Mouse (Mus musculus) liver, embryonic 11.5 days (tissue): ENCODE data around the gene Lrrc75b. TPM values are rescaled to one million over a fixed set of nuclear protein-coding genes. Genes with fewer than 3 reads are reported as not detected.
A peak's percentile ranks its signal among the peaks of the same experiment; 100 is the strongest.

Experiments
- ATAC-seq: fragments of 200-750 bp; cut with Nextera tagmentation; replicated peaks from 2 replicates; pipeline ENCODE4 v1.8.0; 2017; ENCODE audit warnings: moderate number of reproducible peaks, mild to moderate bottlenecking, moderate TSS enrichment, moderate library complexity; ENCODE audit not compliant: low FRiP score
- DNase-seq: peaks from one replicate; pipeline ENCODE4 v3.0.0-alpha.2; 2017; ENCODE audit warnings: low spot score
- H3K27ac ChIP-seq: fragments of 300-500 bp; sonication (generic); 2 replicates; pipeline ENCODE4 v1.5.1; 2014; ENCODE audit warnings: mild to moderate bottlenecking, low read depth, low read length, control low read depth
- H3K27me3 ChIP-seq: fragments of 300-500 bp; sonication (generic); replicated peaks from 2 replicates; pipeline ENCODE4 v1.6.1; 2014; ENCODE audit warnings: low read length, mixed read lengths; ENCODE audit not compliant: control insufficient read depth, insufficient read depth
- H3K36me3 ChIP-seq: fragments of 300-500 bp; sonication (generic); 2 replicates; pipeline ENCODE4 v1.6.1; 2014; ENCODE audit warnings: mild to moderate bottlenecking, low read length, moderate library complexity, mixed read lengths; ENCODE audit not compliant: control insufficient read depth, insufficient read depth
- H3K4me1 ChIP-seq: fragments of 300-500 bp; sonication (generic); replicated peaks from 2 replicates; pipeline ENCODE4 v1.6.1; 2014; ENCODE audit warnings: low read length, mixed read lengths; ENCODE audit not compliant: control insufficient read depth, insufficient read depth
- H3K4me2 ChIP-seq: fragments of 300-500 bp; sonication (generic); 2 replicates; pipeline ENCODE4 v1.6.1; 2014; ENCODE audit warnings: mild to moderate bottlenecking, control low read depth, moderate library complexity
- H3K4me3 ChIP-seq: fragments of 300-500 bp; sonication (generic); 2 replicates; pipeline ENCODE4 v1.5.1; 2014; ENCODE audit warnings: low read depth, low read length, control low read depth
- H3K9ac ChIP-seq: fragments of 300-500 bp; sonication (generic); 2 replicates; pipeline ENCODE4 v1.6.1; 2014; ENCODE audit warnings: low read depth, low read length, control low read depth
- H3K9me3 ChIP-seq: fragments of 300-500 bp; sonication (generic); 2 replicates; pipeline ENCODE4 v1.6.1; 2016; ENCODE audit warnings: low read length, inconsistent platforms, mixed read lengths; ENCODE audit not compliant: control insufficient read depth
- WGBS: fragments of 180-500 bp; shearing (Covaris S2); extraction: QIAGEN DNeasy Blood & Tissue Kit; methylation state at CpG from one replicate; pipeline ENCODE4 v1.1.7; 2014; 5-methylcytosine and 5-hydroxymethylcytosine counted together
- polyA plus RNA-seq: library from polyadenylated mRNA; unstranded; fragments of >200 nt; fragmentation: Nextera tagmentation; extraction: Ambion mirVana; gene quantifications from 2 replicates; pipeline ENCODE4 v1.2.1, GENCODE M21; 2014

Gene Lrrc75b
- 0.48 and 0.52 TPM in 2 replicates for polyA plus RNA-seq

DNA sequence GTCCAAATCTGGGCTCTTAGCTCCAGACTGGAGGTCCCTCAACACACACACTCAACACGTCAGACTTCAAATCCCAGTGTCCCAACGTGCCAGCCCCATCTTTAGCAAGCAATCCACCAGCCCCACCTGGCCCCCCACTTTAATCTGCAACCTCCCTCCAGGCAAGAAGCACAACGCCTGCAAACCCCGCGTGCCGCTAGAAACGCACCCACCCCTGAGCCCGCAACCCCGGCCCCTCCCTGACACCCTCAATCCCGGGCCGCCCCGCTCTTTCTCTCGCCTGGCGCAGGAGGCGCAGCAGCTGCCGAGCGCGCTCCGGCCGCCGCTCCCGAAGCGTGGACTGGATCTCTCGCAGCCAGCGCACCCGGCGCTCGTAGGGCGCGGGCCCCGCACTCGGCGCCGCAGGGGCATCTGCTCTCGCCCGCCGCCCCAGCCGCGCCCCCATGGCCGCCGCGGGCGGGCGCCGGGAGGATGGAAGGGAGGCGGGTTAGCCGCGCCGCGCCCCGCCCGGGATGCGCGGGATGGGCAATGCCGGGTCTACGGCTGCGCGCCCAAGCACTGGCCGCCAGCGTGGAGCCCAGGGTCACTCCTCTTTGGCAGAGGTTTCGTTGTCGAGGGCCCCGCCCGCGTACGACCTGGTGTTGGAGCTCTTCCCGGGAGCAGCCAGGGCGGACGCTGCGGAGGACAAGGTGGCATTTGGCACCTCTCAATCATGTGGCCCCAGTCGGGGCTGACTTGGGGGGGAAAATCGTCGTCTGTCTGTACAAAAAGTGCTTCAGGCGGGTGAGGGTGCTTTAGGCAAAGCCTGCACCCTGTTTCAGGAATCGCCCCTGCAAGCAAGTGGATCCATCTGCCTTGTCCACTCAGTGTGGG lies at the start of gene Lrrc75b:
TSS of gene Lrrc75b (minus strand) at position 655 of the 873 bp plus-strand sequence.
- Histone ChIP-seq H3K9me3 (no peaks in the 10 kb centered on the region), H3K4me2 (peak within 1 kb of the TSS; percentile 85), H3K4me1 (peaks cover 13% of the 10 kb centered on the region; the same call in 1 of the 2 replicates), H3K4me3 (peak within 1 kb of the TSS; percentile 56), H3K27ac (no peak within 1 kb of the TSS), H3K36me3 (no peaks in the 10 kb centered on the region), H3K9ac (peak within 1 kb of the TSS; percentile 26), H3K27me3 (peaks cover 45% of the 10 kb centered on the region)
- under 1% methylated on average over 74 of the region's 75 CpGs for WGBS
- ATAC-seq (no peak), DNase-seq (no peak)

DNA sequence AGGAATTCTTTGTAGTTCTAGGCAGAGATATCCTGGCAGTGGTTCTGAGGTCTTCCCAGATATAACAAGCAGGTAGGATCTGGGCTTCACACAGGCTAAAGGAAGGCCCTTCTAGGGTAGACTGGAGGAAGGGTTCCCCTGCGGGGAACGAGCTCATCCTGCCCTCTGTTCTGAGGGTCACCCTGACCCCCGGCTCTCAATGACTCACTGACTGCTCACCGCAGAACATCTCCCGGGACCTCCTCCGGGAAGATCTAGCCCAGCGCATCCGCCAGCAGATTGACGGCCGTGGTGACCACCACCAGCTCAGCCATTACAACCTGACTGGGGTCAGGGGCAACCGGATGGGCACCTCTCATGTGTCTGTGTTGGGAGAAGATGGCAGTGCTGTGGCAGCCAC lies 48.8 kb upstream of the Lrrc75b start:
- no peak overlapping the region for H3K4me2 ChIP-seq
- H3K9me3 ChIP-seq: no peaks in the 10 kb centered on the region
- no peaks in the 10 kb centered on the region for H3K4me1 ChIP-seq
- H3K9ac ChIP-seq: no peak overlapping the region
- H3K27ac ChIP-seq: no peak overlapping the region
- H3K36me3 ChIP-seq: no peaks in the 10 kb centered on the region
- ATAC-seq (no peak), DNase-seq (no peak)
- no peaks in the 10 kb centered on the region for H3K27me3 ChIP-seq
- WGBS: 78% methylated on average over 11 of the region's 11 CpGs
- H3K4me3 ChIP-seq: no peak overlapping the region

DNA sequence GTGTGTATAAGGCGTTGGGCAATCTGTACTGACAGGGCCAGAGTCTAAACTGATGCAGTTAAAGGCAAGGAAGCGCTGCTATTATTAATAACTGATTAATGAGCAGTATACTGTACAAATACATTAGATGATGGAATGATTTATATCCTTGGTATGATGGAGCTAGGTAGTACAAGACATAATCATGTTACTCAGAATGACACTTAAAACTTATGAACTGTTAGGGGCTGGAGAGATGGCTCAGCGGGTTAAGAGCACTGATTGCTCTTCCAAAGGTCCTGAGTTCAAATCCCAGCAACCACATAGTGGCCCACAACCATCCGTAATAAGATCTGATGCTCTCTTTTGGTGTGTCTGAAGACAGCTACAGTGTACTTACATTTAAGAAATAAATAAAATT lies 47.1 kb upstream of the Lrrc75b start:
- no peaks in the 10 kb centered on the region for H3K9me3 ChIP-seq
- no peaks in the 10 kb centered on the region for H3K4me1 ChIP-seq
- no peak overlapping the region for H3K4me2 ChIP-seq
- no peak overlapping the region for H3K9ac ChIP-seq
- no peaks in the 10 kb centered on the region for H3K27me3 ChIP-seq
- no peak for ATAC-seq
- no peak overlapping the region for H3K27ac ChIP-seq
- 81% methylated on average over 4 of the region's 4 CpGs for WGBS
- no peaks in the 10 kb centered on the region for H3K36me3 ChIP-seq
- H3K4me3 ChIP-seq: no peak overlapping the region
- no peak for DNase-seq

DNA sequence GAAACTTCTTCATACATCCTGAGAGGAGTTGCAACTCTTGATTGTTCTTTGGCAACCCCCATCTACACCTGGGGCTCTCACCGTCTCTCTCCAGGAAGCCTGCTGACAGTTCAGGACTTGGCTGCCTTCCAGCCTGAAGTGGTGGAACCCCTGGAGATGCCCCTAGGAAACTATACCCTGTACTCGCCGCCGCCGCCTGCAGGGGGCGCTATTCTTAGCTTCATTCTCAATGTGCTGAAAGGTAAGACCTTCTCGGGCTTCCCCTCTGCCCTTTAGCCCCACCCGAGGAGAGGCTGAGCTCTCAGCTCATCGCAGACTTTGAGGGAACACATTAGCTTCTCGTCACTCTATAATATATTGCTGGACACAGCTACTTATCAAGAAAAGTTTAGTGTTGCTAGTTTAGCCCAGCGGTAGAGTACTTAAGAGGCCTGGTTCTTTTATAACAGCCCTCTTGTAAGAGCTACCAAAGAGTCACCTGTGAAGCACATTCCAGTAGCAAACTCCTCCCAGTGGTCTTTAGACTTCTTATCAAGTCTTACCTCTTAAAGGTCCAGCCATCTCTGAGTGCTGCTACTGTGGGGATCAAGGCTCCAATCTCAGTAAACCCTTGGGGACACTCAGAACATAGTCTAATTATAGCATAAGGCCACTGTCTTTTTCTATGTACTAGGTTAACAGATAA lies 45.2 kb upstream of the Lrrc75b start:
- Histone ChIP-seq H3K4me3 (no peak overlapping the region), H3K27ac (no peak overlapping the region), H3K27me3 (no peaks in the 10 kb centered on the region), H3K4me2 (no peak overlapping the region), H3K4me1 (no peaks in the 10 kb centered on the region), H3K9ac (no peak overlapping the region), H3K36me3 (no peaks in the 10 kb centered on the region), H3K9me3 (no peaks in the 10 kb centered on the region)
- DNase-seq (no peak), ATAC-seq (no peak)
- WGBS: 38% methylated on average over 11 of the region's 11 CpGs

DNA sequence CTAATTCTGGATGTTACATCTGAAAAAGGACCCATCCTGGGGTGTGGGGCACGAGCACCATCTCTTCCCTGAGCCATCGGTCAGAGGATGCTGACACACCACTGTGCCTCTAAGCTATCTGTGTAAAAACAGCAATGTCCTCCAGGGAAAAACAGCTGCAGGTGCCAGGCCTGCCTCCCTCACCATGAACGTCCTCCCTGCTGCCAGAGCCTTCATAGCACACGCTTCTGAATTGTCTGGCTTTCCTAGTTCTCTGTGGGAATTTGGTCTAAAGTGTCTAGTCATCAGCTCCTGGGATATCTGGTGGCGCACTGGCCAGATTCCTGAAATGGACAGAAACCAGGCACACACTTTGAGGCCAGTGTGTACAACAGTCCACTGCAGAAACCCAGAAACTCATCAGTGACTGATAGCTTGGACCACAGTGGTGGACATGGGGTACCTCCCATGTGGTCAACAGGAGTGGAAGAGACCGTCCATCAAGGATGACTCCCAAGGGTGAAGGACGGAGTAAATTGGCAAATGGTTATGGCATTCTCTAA lies 40.1 kb upstream of the Lrrc75b start:
- Histone ChIP-seq H3K36me3 (no peaks in the 10 kb centered on the region), H3K4me2 (no peak overlapping the region), H3K4me3 (no peak overlapping the region), H3K4me1 (no peaks in the 10 kb centered on the region), H3K27me3 (no peaks in the 10 kb centered on the region), H3K9ac (no peak overlapping the region), H3K27ac (no peak overlapping the region), H3K9me3 (peaks cover 5% of the 10 kb centered on the region; the same call in 1 of the 2 replicates)
- ATAC-seq (no peak), DNase-seq (no peak)
- 77% methylated on average over 7 of the region's 7 CpGs for WGBS

DNA sequence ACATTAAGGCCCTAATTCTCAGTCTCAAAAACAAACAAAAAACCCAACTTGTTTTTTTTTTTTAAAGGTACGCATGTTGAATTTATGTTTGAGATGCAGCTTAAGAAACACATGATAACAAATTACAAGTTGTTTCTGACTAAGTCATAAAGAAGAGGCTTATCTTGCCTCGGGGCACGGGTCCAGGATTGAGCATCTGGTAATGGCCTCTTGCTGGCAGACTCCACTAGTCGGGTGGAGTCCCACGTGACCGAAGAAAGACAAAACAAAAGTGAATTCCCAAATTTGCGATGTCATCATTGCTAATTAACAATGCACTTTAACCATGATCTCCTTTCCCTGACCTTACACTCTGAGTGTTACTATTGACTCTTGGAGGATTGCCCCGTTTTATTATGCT lies 35.9 kb upstream of the Lrrc75b start:
- Histone ChIP-seq H3K4me3 (no peak overlapping the region), H3K27ac (no peak overlapping the region), H3K27me3 (no peaks in the 10 kb centered on the region), H3K4me2 (no peak overlapping the region), H3K9me3 (peaks cover 5% of the 10 kb centered on the region; the same call in 1 of the 2 replicates), H3K36me3 (no peaks in the 10 kb centered on the region), H3K4me1 (no peaks in the 10 kb centered on the region; the same call in 1 of the 2 replicates), H3K9ac (no peak overlapping the region)
- DNase-seq (no peak), ATAC-seq (no peak)
- WGBS: 83% methylated on average over 8 of the region's 8 CpGs

DNA sequence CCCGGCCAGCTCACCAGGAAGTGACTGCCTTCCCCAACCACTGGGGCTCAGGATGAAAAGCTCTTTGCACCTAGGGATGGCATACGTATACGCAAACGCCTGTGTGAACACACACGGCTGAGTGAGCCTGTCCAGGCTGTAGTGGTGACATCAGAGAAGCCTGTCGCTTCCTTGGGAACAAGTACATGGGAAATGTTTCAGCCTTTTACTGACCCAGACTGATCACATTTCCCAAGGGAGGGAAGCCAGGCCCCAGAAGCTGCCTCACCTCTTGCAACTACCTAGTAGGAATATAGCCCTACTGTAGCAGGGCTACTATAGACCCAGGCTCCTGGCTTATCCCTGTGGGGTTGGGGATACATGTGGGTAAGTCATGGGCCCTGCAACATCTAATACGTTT lies 32.5 kb upstream of the Lrrc75b start:
- H3K27ac ChIP-seq: no peak overlapping the region
- no peak overlapping the region for H3K4me2 ChIP-seq

DNA sequence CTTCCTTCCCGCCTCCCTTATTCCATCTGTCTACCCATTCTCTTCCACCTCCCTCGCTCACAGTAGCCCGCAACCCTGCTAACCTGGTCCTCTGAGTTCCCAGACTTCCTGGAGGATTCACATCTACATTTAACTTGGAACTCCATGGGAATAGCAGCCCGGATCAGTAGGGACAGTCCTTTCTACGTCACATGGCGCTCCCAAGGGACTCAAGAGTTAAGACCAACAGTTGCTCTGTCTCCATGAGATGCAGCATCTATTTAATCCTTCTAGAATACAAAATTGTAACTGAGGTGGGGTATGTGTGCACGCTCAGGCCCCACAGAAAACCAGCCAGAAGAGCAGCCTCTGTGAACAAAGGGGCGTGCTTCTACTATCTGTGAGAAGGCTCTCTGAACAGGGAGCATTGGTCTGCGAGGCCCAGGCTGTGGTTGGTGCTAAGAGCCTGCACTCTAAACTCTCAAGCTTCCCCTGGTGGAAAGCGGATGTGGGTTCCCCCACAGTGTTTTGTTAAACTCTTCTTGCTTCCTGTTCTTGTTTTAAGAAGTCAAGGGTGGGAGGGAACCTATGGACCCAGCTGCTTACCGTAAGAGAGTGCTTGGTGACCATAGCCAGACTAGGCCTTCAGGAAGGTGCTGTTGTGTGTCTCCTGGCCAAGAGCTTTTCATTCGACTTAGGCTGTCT lies 31.2 kb upstream of the Lrrc75b start:
- WGBS: 49% methylated on average over 12 of the region's 12 CpGs
- H3K36me3 ChIP-seq: no peaks in the 10 kb centered on the region
- no peak overlapping the region for H3K4me3 ChIP-seq
- H3K27ac ChIP-seq: no peak overlapping the region
- H3K27me3 ChIP-seq: no peaks in the 10 kb centered on the region; the same call in 1 of the 2 replicates
- peak; percentile 45 for DNase-seq
- H3K9me3 ChIP-seq: no peaks in the 10 kb centered on the region
- H3K4me2 ChIP-seq: no peak overlapping the region
- no peak overlapping the region for H3K9ac ChIP-seq
- peak; percentile 35; the same call in 1 of the 2 replicates for ATAC-seq
- H3K4me1 ChIP-seq: peaks cover 6% of the 10 kb centered on the region

More for the DNA sequence above, 32.5 kb upstream of the Lrrc75b start:
- no peaks in the 10 kb centered on the region; the same call in 1 of the 2 replicates for H3K9me3 ChIP-seq
- ATAC-seq (no peak), DNase-seq (no peak)
- H3K4me3 ChIP-seq: no peak overlapping the region
- H3K27me3 ChIP-seq: no peaks in the 10 kb centered on the region; the same call in 1 of the 2 replicates
- H3K36me3 ChIP-seq: no peaks in the 10 kb centered on the region
- WGBS: 76% methylated on average over 7 of the region's 7 CpGs
- peaks cover 6% of the 10 kb centered on the region for H3K4me1 ChIP-seq
- H3K9ac ChIP-seq: no peak overlapping the region
